Mouse (Mus musculus): Measurements from ENCODE around the gene Rpap2. TPM values are rescaled to one million over a fixed set of nuclear protein-coding genes. Genes with fewer than 3 reads are reported as not detected.

Rpap2 gene
- polyA plus RNA-seq, 1 experiment from 2014 or later = 10.5 TPM

Other genes with a start within 250 kb of the Rpap2 start
- gene Ephx4, start 194.6 kb upstream of the Rpap2 start, polyA plus RNA-seq (2015; fragmentation: Nextera tagmentation; extraction: Ambion mirVana) = 1.0 and 1.4 TPM in 2 replicates
- gene Lpcat2b, start 165.8 kb upstream of the Rpap2 start, polyA plus RNA-seq (2015; fragmentation: Nextera tagmentation; extraction: Ambion mirVana) = not detected in 2 replicates
- gene Btbd8, start 159.4 kb upstream of the Rpap2 start, polyA plus RNA-seq (2015; fragmentation: Nextera tagmentation; extraction: Ambion mirVana) = 2.7 and 3.7 TPM in 2 replicates
- gene Gm42669, start 89.8 kb upstream of the Rpap2 start, polyA plus RNA-seq (2015; fragmentation: Nextera tagmentation; extraction: Ambion mirVana) = 0.23 and 0.26 TPM in 2 replicates
- 0.05 and 0.06 TPM in 2 replicates for gene 1700028K03Rik, start 62.7 kb upstream of the Rpap2 start, polyA plus RNA-seq (2015; fragmentation: Nextera tagmentation; extraction: Ambion mirVana)
- 16.1 and 18.0 TPM in 2 replicates for gene Glmn, start 515 bp downstream of the Rpap2 start, polyA plus RNA-seq (2015; fragmentation: Nextera tagmentation; extraction: Ambion mirVana)
- 0.11 and 1.5 TPM in 2 replicates for gene Gfi1, start 128.7 kb downstream of the Rpap2 start, polyA plus RNA-seq (2015; fragmentation: Nextera tagmentation; extraction: Ambion mirVana)
- 0.21 and 0.22 TPM in 2 replicates for gene Ube2d2b, start 232.7 kb downstream of the Rpap2 start, polyA plus RNA-seq (2015; fragmentation: Nextera tagmentation; extraction: Ambion mirVana)